Mouse (Mus musculus) heart, embryonic 15.5 days (tissue): ENCODE data around the gene Gm5148. TPM values are rescaled to one million over a fixed set of nuclear protein-coding genes. Genes with fewer than 3 reads are reported as not detected.

ENCODE experiments used
- ATAC-seq: fragments of 200-750 bp; cut with Nextera tagmentation; replicated peaks from 2 replicates; pipeline ENCODE4 v1.8.0; 2017; ENCODE audit warnings: low read depth, moderate TSS enrichment; ENCODE audit not compliant: insufficient number of reproducible peaks, insufficient read depth, low FRiP score
- H3K27ac ChIP-seq: fragments of 300-500 bp; sonication (generic); 2 replicates; pipeline ENCODE4 v1.5.1; 2015; ENCODE audit warnings: mild to moderate bottlenecking, inconsistent platforms
- H3K27me3 ChIP-seq: fragments of 300-500 bp; sonication (generic); 2 replicates; pipeline ENCODE4 v1.6.1; 2015; ENCODE audit warnings: inconsistent platforms
- H3K36me3 ChIP-seq: fragments of 300-500 bp; sonication (generic); 2 replicates; pipeline ENCODE4 v1.6.1; 2015; ENCODE audit warnings: mild to moderate bottlenecking, inconsistent platforms
- H3K4me1 ChIP-seq: fragments of 300-500 bp; sonication (generic); replicated peaks from 2 replicates; pipeline ENCODE4 v1.6.1; 2015; ENCODE audit warnings: inconsistent platforms
- H3K4me2 ChIP-seq: fragments of 300-500 bp; sonication (generic); 2 replicates; pipeline ENCODE4 v1.6.1; 2015; ENCODE audit warnings: inconsistent platforms, mild to moderate bottlenecking, moderate library complexity
- H3K4me3 ChIP-seq: fragments of 300-500 bp; sonication (generic); 2 replicates; pipeline ENCODE4 v1.5.1; 2015; ENCODE audit warnings: mild to moderate bottlenecking, inconsistent platforms
- H3K9ac ChIP-seq: fragments of 300-500 bp; sonication (generic); 2 replicates; pipeline ENCODE4 v1.6.1; 2015; ENCODE audit warnings: mild to moderate bottlenecking, inconsistent platforms
- H3K9me3 ChIP-seq: fragments of 300-500 bp; sonication (generic); replicated peaks from 2 replicates; pipeline ENCODE4 v1.6.1; 2016; ENCODE audit warnings: inconsistent platforms
- WGBS: fragments of 180-500 bp; shearing (Covaris S2); methylation state at CpG from one replicate; pipeline ENCODE4 v1.1.7; 2015; ENCODE audit warnings: mixed read lengths; 5-methylcytosine and 5-hydroxymethylcytosine counted together
- polyA plus RNA-seq: library from polyadenylated mRNA; unstranded; fragments of >200 nt; fragmentation: Nextera tagmentation; extraction: Ambion mirVana; gene quantifications from 2 replicates; pipeline ENCODE4 v1.2.1, GENCODE M21; 2015

Gene Gm5148
- polyA plus RNA-seq, 1 experiment from 2014 or later, result 3.2 TPM

DNA sequence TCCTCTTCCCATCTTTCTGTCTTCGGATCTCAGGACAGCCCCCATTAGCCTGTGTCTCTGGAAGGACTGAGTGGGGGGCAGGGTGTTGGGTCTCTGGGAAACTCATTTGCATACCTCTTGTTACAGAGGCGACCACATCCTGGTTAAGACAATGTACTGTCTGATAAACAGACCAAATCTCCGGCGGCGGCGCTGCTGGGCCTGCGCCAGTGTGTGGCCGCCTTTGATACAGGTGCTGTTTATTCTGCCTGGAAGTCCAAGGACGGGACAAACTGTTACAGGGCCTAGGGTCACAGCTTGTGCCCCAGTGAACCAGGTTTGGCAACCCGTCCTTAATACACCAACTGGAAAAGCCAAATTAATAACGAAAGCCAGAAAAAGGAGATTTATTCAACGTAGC lies 33.8 kb upstream of the Gm5148 start:
- H3K4me2 ChIP-seq, result peak overlapping the region; percentile 62
- H3K36me3 ChIP-seq, result no peaks in the 10 kb centered on the region
- no peak overlapping the region for H3K9ac ChIP-seq
- 6% methylated on average over 12 of the region's 12 CpGs for WGBS
- H3K4me3 ChIP-seq, result peak overlapping the region; percentile 16
- H3K27ac ChIP-seq, result peak overlapping the region; percentile 66
- no peaks in the 10 kb centered on the region for H3K9me3 ChIP-seq
- peaks cover 16% of the 10 kb centered on the region for H3K4me1 ChIP-seq
- peak; percentile 67 for ATAC-seq
- no peaks in the 10 kb centered on the region for H3K27me3 ChIP-seq

DNA sequence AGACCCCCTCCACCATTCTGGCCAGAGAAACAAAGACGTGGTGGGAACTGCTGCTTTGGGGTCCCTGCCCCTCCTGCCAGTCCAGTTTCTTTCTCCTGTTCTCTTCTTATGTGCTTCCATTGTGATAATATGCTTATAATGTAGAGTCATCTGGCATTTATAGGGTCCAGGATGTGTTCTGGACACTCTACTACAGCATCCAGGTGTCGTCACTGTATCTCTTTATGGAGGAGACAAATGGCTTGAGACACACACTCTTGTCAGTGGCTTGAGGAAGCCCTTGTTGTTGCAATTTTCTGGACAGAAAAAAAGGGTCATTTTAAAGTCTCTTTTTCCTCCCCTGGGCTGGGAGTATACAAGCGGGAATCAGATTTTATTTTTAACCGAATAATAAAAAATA lies 33.3 kb upstream of the Gm5148 start:
- Histone ChIP-seq H3K27ac (peak overlapping the region; percentile 66; the same call in 1 of the 2 replicates), H3K36me3 (no peaks in the 10 kb centered on the region), H3K9me3 (no peaks in the 10 kb centered on the region), H3K9ac (no peak overlapping the region), H3K4me3 (no peak overlapping the region), H3K4me1 (peaks cover 16% of the 10 kb centered on the region), H3K4me2 (peak overlapping the region; percentile 62), H3K27me3 (no peaks in the 10 kb centered on the region)
- ATAC-seq, result no peak
- WGBS, result 37% methylated on average over 4 of the region's 4 CpGs

DNA sequence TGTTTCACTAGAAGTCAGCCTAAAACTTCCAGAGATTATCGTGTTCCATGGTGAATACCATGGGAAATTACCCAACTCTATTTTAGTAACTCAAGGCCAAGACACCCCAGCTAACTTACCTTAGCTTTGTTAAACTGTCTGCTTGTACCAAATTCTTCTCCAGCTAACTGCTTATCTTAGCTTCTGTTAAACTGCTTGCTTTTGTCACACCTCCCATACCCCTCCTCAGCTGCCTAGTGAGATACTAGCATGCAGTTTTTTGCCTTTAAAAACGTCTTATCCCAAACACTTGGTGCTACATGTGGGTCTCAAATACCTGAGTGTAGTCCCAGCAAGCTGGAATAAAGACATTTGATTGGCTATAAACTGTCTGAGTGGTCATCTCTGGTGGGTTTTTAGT lies 31.7 kb upstream of the Gm5148 start:
- no peak for ATAC-seq
- no peaks in the 10 kb centered on the region for H3K9me3 ChIP-seq
- 63% methylated on average over 2 of the region's 2 CpGs for WGBS
- no peak overlapping the region for H3K4me3 ChIP-seq
- H3K36me3 ChIP-seq, result no peaks in the 10 kb centered on the region
- no peak overlapping the region for H3K9ac ChIP-seq
- no peak overlapping the region for H3K4me2 ChIP-seq
- no peak overlapping the region for H3K27ac ChIP-seq
- H3K4me1 ChIP-seq, result peaks cover 15% of the 10 kb centered on the region
- no peaks in the 10 kb centered on the region for H3K27me3 ChIP-seq

DNA sequence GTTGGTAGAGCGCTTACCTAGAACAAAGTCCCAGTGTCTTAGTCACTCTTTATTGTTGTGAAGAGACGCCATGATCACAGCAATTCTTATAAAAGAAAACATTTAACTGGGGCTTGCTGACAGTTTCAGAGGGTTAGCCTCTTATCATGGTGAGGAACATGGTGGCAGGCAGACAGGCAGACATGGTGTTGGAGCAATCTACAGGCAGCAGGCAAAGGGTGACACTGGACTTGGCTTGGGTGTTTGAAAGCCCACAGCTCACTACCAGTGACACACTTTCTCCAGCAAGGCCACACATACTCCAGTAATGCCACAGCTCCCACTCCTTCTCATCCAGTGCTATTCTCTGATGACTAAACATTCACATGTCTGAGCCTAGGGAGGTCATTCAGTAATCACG lies 30.3 kb upstream of the Gm5148 start:
- ATAC-seq, result no peak
- H3K4me1 ChIP-seq, result peaks cover 13% of the 10 kb centered on the region
- H3K9me3 ChIP-seq, result no peaks in the 10 kb centered on the region
- no peak overlapping the region for H3K9ac ChIP-seq
- no peak overlapping the region for H3K4me2 ChIP-seq
- H3K4me3 ChIP-seq, result no peak overlapping the region
- H3K36me3 ChIP-seq, result no peaks in the 10 kb centered on the region
- 81% methylated on average over 3 of the region's 3 CpGs for WGBS
- H3K27ac ChIP-seq, result no peak overlapping the region
- no peaks in the 10 kb centered on the region for H3K27me3 ChIP-seq

DNA sequence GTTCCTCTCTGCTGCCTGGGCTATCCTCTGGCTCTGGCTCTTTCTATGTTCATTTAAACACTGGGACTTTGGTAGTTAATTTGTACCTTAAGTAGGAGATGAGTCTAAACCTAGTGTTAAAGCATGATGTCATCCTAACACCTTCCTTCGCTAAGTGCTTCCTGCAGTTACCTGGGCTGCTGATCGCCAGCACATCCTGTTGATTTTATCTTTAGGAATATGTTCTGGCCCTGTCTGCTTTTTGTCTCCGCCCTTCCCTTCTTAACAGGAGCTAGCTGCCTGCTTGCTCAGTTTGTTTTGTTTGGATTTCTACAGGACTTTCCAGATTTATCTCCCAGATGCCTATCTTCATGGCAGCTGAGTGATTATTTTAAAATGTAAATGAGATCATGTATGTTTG lies 28.9 kb upstream of the Gm5148 start:
- H3K4me3 ChIP-seq, result no peak overlapping the region
- ATAC-seq, result no peak
- no peak overlapping the region for H3K27ac ChIP-seq
- WGBS, result 79% methylated on average over 3 of the region's 3 CpGs
- no peaks in the 10 kb centered on the region for H3K36me3 ChIP-seq
- no peaks in the 10 kb centered on the region for H3K9me3 ChIP-seq
- H3K9ac ChIP-seq, result no peak overlapping the region
- no peaks in the 10 kb centered on the region for H3K27me3 ChIP-seq
- H3K4me2 ChIP-seq, result no peak overlapping the region
- H3K4me1 ChIP-seq, result peaks cover 6% of the 10 kb centered on the region

DNA sequence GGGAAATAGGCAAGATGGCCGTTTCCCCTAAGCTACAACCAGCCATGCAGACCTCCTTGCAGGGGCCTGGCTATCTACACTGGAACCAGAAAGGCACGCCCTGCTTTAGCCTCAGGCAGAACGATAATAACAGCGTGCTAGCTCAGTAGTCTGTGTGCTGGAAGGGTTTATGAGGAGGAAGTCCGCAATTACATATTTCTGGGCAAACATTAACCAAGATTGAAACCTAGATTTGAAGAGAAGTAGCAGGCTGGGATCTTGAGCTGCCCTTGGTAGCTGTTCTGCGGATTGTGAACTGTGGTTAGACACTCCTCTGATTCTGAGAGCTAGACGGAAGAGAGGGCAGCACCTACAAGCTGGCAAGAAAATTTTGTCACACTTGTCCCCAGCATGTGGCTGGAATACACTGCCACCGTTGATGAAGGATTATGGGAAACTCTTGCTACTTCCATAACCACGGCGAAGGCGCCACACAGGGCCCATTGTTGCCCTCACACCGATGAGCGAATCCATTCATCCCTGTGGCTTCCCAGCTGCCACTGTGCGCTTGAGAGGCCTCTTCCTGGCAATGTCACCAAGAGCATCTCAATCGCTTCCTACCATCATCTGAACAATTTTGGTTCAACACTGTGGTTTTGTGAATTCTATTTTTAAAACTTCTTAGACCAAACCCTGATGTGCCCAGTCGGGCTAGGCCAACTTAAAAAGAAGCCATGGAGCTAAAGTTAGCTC lies 23.9 kb upstream of the Gm5148 start:
- Histone ChIP-seq H3K36me3 (no peaks in the 10 kb centered on the region), H3K4me3 (no peak overlapping the region), H3K4me2 (no peak overlapping the region), H3K27ac (peak overlapping the region; percentile 34; the same call in 1 of the 2 replicates), H3K27me3 (no peaks in the 10 kb centered on the region), H3K9ac (no peak overlapping the region), H3K4me1 (0 out of 2 replicates have a peak, but pooled peaks cover 5% of the 10 kb centered on the region), H3K9me3 (no peaks in the 10 kb centered on the region)
- no peak for ATAC-seq
- 77% methylated on average over 16 of the region's 16 CpGs for WGBS

DNA sequence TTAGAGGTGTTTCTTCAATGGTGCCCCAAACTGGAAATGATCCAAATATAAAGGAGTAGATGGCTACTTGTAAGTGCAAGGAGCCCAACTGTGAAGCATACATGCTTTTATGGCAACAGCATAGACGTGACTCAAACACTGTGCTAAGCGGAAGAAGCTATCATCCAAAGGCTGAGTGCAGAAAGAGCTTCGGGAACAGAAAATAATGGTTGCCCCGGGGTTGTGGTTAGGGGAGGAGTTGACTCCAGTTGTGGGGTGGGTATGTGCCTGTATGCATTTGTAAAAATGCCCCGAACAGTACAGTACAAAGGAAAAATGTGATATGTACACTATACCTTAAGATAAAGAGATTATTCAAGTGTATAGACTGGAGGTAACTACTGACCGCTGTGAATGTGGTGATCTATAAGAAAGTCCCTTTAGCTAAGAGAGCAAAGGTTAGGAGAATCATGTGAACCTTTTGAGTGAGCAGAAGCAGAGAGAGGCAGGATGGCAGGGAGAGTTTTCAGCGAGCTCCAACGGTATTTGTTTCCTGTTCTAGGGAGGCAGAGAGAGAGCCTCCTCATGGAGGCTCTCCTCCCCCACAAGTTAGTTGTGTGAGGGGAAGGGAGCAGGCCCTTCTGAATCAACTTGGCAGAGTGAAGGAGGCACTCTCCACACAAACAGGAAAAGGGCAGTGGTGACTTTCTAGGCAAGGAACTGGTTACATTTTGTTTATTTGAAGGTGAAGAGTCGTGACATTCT lies 23.1 kb upstream of the Gm5148 start:
- Histone ChIP-seq H3K4me1 (0 out of 2 replicates have a peak, but pooled peaks cover 5% of the 10 kb centered on the region), H3K4me2 (no peak overlapping the region), H3K9me3 (no peaks in the 10 kb centered on the region), H3K4me3 (no peak overlapping the region), H3K36me3 (no peaks in the 10 kb centered on the region), H3K9ac (no peak overlapping the region), H3K27ac (peak overlapping the region; percentile 34; the same call in 1 of the 2 replicates), H3K27me3 (no peaks in the 10 kb centered on the region)
- 69% methylated on average over 9 of the region's 9 CpGs for WGBS
- no peak for ATAC-seq

DNA sequence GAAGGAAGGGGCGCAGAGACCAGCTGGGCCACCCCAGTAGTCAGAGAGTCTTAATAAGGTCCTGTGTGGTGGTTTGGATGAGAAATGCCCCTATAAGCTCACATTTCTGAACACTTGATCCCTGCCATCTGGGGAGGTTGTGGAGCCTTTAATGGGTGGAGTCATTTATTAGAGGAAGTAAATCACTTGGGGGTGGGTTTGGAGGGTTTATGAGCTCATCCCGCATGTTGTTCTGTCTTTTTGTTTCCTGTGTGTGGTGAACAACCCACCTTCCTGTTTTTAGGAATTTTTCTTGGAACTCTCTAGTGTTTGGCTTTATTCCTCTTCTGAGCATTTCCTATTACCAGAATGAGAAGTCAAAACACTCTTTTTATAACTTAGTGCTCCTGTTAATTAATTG lies 19.8 kb upstream of the Gm5148 start:
- H3K27ac ChIP-seq, result no peak overlapping the region
- WGBS, result 73% methylated on average over 2 of the region's 2 CpGs
- H3K9me3 ChIP-seq, result no peaks in the 10 kb centered on the region
- no peak for ATAC-seq
- H3K27me3 ChIP-seq, result no peaks in the 10 kb centered on the region
- H3K4me3 ChIP-seq, result no peak overlapping the region
- no peaks in the 10 kb centered on the region for H3K36me3 ChIP-seq
- no peak overlapping the region for H3K9ac ChIP-seq
- no peak overlapping the region for H3K4me2 ChIP-seq
- H3K4me1 ChIP-seq, result 0 out of 2 replicates have a peak, but pooled peaks cover 8% of the 10 kb centered on the region

DNA sequence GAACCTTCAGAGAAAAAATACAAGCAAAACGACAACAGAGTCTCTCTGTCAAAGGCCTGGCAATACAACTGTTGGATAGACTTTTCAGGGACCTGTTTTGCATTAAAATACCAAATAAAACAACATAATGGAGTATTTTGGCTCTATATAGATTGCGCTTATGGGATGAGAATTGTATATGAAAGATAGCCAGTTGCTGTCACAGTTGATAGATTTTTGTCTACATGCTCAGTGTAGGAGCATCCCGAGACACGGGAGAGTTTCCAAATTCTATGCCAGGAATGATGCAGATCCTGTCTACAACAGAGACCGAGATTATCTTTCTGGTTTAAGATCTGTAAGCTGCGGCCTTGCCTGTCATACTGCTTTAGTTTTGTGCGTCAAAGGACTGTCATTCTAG lies 15.7 kb upstream of the Gm5148 start:
- Histone ChIP-seq H3K4me2 (no peak overlapping the region), H3K4me1 (peaks cover 34% of the 10 kb centered on the region), H3K27me3 (no peaks in the 10 kb centered on the region), H3K9ac (no peak overlapping the region), H3K9me3 (no peaks in the 10 kb centered on the region), H3K36me3 (no peaks in the 10 kb centered on the region), H3K4me3 (no peak overlapping the region), H3K27ac (no peak overlapping the region)
- ATAC-seq, result no peak
- whole genome bisulfite sequencing, result 84% methylated on average over 7 of the region's 7 CpGs

DNA sequence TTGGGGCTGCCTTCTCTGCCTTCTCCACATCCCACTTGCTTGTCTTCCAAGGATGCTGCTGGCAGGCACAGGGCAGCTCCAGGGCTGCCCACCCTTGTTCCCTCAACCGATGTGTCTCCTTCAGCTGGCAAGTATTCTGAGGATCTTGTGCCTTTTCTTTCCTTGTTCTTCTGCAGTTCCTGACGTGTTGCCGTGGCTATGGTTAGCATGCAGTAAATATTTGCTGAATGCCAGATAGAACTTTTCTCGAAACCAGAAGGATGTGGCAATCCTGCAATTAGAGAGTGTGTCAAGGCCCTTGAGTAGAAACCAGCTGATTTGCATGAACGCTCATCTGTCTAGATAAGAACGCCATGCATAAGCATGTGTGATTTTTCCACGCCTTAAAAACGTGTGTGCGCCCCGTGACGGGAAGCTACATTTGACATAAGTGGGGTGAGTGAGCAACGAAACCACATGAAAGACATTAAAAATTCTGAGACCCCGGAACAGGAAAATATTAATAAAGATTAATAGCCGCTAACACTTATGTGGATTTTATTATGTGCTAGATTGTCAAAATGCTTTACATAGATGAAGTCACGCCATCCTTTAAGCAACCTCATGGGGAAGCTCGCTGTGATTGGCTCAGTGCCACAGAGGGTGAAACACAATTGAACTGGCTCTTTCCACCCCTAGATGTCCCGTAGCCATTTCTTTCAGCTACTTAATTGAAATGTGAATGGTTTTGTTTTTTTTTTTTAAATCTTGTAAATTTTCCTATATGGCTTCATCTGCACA lies 14.1 kb upstream of the Gm5148 start:
- Histone ChIP-seq H3K27me3 (no peaks in the 10 kb centered on the region), H3K27ac (peak overlapping the region; percentile 81), H3K36me3 (no peaks in the 10 kb centered on the region), H3K4me1 (peaks cover 31% of the 10 kb centered on the region), H3K9ac (no peak overlapping the region), H3K4me3 (no peak overlapping the region), H3K9me3 (no peaks in the 10 kb centered on the region), H3K4me2 (no peak overlapping the region)
- ATAC-seq, result no peak
- WGBS, result 69% methylated on average over 17 of the region's 17 CpGs

DNA sequence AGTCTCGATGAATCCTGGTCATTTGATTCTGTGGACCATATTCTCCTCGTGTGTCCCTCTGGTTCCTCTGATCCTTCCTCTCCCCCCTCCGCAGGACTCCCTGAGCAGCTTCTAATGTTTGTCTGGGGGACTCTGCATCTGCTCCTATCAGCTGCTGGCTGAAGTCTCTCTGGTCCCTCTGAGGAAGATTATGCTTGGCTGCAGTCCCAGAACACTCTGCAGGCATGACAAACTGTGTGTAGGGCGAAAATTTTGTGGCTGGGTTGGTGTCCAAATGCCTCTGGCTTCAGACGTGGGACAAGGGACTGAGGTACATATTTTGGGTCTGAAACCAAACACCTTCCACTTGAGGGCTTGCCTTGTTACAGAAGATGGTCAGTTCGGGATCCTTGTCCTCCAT lies 13.1 kb upstream of the Gm5148 start:
- Histone ChIP-seq H3K4me3 (no peak overlapping the region), H3K27ac (peak overlapping the region; percentile 81), H3K36me3 (no peaks in the 10 kb centered on the region), H3K27me3 (no peaks in the 10 kb centered on the region), H3K9me3 (no peaks in the 10 kb centered on the region), H3K9ac (no peak overlapping the region), H3K4me1 (peaks cover 31% of the 10 kb centered on the region), H3K4me2 (peak overlapping the region; percentile 15; the same call in 1 of the 2 replicates)
- ATAC-seq, result peak; percentile 84
- 16% methylated on average over 6 of the region's 6 CpGs for WGBS
